Mouse (Mus musculus) T-helper 17 cell (primary cell): ENCODE data around the gene Dab2.

Experiments used
- in situ Hi-C, 2 experiments: fragments of 300-600 bp; cut with MboI, MseI; formaldehyde crosslinking; loops; 1 replicate in 1 of 2; 2 replicates in 1 of 2; pipeline ENCODE4 v1.15.1; 2025; ENCODE audit warnings: high pct_unique_total_duplicates in 2 of 2

The Dab2 gene

DNA sequence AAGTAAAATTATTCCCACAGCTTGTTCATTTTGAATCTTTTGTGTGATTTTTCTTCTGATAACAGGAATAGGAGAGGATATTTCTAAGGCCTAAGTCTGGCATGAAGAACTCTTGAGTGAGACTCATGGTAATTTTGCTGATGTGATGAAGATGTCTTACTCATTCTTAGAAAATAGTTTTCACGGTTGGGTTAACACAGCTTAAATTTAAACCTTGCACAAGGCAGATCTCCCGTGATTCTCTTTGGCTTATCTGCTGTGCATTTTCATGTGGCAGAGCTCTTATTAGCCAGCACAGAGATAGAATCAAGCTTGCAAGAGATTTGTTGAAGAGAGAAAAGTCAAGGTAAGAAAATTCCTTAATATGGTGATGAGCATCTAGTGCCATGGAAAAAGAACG lies at the start of gene Dab2:
Dab2 (plus strand) TSS at position 235 of the 400 bp plus-strand sequence.
- in situ Hi-C loops, result no loop called here

DNA sequence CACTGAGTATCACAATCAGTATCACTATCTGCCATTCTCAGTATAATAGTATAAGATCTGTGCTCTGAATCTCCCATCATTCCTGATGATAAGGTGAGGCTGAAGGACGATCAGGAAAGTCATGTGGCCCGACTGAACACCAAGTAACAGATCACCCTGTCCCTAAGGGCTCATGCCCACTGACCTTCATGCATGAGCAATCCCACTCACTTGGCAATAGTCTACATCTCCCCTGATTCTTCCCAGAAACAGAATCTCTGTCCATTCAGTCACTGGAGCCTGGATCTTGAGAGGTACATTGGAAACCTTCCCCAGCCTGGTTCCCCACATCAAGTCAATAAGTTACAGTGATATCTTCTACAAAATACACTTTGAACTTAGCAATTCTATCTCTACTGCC lies 46.1 kb upstream of the Dab2 start:
- in situ Hi-C loops, result no loop called here

DNA sequence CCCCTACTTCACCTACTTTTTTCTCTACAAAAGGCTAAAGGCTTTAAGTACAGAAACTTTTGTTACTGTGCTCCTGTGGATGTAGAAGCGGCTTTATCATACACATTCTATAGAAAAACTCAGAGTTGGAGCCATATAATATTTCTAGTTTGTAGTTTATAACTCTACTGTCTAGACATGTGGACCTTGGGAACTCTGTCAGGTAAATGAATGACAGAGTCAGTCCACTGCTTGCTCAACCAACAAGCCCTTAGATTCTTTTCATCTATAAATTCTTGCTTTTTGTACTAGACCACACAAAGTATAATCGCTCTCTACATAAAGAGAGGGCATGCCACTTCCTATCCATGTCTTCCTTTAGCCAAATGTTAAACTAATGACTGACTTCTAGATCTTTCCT lies 45.2 kb upstream of the Dab2 start:
- in situ Hi-C loops, result no loop called here

DNA sequence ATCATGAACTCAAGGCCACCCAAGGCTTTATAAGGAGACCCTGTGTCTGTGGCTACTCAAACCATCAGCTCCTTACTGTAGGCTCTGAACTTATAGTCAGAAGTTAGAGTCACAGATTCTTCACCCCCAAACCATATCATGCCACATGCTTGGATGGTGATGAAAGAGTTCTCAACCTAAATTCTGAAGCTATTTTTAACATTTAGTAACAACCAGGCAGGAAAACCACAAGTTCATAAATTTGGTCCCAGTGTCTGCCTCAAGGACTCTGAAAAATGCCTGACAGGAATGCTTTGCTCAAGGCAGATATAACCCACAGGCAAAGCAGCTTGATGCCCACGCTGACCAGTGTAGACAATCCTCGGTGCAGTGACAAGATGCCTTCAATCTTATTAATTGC lies 42.5 kb upstream of the Dab2 start:
- in situ Hi-C loops, result no loop called here

DNA sequence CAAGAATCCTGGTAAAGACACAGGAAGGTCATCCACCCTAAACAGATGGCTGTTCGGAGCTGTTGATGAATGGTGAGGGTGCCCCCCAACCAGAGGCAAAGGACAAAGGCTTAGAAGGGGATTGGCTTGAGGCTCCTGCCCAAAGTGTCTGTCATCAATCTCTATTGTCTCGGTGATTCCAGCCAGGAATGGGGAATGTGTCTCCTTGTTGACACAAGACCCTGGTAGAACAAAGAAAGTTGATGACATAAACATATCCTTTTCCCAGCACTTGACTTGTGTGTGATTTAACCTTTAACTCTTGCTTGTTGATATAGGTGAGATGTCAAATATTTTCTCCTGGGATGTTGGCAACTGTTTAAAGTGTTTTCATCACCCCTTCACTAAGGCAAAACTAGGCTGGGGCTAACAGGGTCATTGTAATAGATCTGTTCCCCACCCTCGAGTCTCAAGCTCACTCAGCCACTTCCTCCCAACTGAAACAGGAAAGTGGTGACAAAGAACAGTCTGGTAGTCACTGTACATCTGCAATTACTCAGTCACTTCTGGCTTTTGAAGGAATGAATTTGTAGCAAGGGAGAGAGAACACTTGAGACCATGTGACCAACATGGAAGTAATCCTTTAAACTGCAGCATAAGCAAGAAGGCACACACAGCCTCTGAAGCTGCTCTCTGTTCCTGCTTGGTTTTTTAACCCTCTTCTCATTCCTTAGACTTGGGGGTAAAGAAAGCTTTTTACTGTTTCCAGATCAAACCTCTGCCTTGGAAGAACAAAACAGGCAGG lies 39.4 kb upstream of the Dab2 start:
- in situ Hi-C loops, result no loop called here

DNA sequence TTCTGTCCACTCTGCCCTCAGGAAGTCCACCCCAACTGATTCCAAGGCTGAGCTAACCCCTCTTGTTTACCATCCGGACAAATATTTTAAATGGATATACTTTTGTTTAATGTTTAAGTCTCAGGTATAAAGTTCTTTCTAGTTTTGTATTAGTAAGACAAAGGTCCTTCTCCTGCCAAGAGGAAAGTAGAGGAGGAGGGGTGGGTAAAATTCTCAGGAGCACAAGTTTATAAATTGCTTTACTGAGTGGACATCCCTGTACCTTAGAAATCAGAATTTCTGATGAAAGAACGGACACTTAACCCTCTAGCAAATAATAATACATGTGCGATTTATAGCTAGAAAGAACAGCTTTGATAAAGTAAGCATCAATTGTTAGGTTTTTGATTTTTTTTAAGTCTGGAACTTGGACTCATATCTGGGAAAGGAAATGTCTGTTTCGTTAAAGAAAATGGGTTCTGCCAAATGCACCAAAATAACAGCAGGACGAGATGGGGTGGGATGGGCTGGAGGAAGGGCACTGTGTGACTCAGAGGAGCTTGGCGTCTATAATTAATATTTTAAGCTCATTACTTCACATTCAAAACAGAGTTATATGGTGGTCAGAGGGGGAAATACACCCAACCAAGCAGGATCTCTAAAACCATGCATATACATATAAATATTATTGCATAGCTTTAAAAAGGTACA lies 38.7 kb upstream of the Dab2 start:
- in situ Hi-C loops, result no loop called here

DNA sequence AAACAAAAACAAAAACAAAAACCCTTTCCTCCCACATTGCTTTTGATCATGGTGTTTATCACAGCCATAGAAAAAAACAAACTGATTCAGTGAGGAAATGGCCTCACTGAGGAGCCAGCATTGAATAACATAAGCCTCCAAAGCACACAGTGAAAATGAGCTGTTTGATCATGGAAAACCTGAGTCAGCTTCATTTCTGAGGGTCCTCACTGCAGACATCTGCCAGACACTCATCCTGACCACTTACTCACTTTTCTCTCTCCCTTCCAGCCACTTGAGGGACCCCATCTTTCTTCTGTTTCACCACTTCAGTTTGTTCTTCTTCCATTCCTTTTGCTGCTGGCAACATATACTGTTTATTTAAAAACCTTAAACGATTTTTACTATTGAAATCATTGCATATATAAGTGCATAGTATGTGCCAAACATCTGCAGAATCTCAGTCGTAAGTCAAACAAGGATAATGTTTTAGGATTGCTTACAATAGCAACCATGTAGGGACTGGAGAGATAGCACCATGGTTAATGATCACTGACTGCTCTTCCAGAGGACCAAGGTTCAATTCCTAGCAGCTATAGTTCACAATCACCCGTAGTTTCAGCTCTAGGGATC lies 32.3 kb upstream of the Dab2 start:
- in situ Hi-C loops, result no loop called here

DNA sequence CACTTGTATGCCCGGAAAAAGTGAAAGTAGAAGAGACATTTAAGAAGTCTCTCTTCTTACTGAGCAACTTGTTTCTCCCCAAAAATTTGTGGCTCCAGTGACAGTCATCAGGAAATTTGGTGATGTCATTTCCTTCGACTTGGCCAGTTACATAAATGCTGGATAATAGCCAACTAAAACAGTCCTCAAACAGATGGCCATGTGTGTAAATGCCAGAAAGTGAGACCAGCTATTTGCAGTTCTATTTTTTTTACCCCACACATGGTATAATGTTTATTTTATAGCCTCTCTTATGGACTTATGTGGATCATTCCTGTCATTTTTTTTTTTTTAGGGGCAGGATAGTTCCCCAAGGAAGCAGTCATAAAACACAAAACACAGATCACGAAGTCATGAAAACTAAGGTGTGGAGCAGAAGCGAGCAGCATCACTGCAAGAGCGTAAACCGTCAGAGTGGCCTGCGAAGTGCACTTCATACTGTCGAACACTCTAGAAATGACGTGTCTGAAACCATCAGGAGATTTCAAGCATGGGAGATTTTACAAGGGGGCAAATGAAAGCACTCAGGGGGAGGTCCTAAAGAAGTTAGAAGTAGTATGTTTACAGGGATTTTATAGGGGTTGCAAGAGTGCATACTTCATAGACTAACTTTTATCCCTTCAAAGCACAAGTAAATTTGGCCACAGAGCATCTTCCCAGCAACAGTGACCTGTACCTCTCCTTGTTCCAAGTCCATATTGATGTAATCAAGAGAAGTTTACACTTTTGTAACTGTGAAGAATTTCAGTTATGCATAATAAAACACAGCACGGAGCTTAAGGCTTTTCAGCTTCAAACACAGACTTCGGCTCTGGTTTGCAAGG lies 20.8 kb upstream of the Dab2 start:
- in situ Hi-C loops, result no loop called here

DNA sequence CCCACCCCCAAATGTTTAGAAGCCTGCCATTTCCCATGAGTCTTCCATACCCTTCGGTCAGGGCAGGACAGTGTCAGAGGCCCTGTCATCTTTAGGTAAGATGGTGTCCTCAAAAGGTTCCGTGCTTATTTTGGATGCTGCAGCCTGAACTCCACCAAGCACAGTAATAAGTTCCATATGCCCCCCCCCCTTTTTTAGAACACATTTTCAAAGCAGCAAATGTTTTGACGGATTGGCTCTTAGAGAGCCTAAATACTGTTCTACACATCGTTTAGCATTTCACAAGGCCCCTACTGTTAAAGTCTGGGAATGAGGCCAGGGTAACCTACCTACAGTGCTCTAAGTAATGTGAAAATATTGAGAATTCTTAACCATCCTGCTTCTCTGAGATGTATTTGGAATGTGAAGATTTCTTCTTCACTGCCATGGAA lies 19.6 kb upstream of the Dab2 start:
- in situ Hi-C loops, result no loop called here

DNA sequence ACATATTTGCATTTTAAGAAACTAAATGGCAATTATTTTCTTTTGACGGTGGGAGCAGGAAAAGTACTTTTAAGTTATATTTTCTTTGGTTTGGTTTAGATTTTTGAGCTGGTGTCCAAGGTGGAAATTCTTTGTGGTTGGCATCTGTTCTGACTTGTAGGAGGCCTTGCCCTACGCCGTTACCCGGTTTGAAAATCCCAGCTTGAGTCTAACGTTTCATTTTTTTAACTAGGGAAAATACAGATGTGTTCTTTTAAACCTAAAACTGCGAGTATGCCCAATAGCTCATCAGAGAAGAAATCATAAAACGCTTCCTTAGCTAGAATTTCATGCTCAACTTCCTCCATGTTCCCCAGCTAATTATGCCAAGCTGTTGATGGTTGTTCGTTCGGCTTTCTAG lies 16.3 kb upstream of the Dab2 start:
- in situ Hi-C loops, result no loop called here

DNA sequence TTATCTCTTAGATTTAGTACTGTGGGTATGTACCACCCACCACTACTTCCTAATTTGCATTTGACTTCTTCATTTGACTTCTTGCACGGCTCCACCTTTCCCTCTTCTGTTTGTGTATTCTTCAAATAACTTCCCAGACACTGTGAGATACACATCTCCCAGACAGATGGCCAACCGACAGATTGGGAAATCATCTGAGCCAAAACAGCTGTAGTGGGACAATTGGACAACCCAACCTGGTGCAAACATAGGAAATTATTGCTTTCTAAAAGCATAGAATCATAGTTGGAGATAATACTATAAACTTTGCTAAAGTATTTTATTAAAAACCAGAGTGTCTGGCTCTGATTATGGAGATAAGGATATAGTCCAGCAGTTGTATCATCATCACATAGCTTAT lies 3.5 kb upstream of the Dab2 start:
- in situ Hi-C loops, result no loop called here

DNA sequence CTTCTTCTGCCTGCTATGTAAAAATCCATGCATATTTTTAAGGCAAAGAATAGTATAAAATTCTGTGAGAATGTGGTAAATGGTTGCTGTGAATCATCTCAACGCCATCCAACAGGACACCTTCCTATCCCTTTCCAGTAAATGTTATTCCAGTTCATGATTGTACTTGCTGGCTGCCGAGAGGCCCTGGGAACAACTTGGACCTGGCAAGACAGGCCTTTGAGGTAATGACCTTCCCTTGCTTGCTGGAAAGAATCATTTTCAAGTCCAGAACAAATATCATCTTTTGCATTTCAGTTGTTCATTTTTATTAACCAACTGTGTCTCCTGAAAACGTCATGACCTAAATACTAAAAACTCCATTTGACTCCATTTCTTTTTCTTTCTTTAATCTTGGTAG lies 862 bp upstream of the Dab2 start:
- in situ Hi-C loops, result no loop called here

DNA sequence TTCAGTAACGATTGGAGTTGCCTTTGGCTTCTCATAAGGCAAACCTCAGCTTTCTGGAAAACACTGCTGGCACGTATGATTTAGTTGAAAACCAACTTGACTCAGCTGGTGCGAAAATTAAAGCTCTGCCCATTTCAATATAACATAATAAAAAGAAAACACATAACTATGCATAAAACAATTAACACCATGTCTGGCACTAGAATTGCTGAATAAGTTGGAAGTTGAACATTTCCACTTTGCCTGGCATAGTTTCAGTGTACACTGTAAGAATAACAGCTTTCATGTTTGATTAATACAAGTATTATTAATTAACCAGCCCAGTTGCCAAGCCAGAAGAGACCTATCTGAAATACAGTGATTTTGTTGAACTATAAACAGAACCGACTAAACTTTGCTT lies 2.6 kb downstream of the Dab2 start:
- in situ Hi-C loops, result no loop called here

DNA sequence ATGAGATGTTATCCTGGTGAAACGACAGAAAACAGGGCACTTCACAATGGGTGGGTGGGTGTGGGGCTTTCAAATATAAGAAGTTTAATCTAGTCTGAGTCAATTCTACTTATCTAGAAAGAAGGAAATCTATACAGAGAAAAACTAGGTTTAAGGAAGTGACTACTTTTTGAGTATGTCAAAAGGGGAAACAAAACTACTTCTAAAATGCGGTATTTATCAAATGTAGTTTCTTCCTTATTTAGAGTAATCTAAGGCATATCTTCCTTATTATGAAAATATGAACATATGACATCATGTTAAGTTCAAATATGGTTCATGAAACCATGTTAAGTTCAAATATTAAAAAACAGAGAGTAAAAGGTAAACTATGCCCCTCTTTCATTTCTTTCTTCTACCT lies 4.2 kb downstream of the Dab2 start:
- in situ Hi-C loops, result no loop called here

DNA sequence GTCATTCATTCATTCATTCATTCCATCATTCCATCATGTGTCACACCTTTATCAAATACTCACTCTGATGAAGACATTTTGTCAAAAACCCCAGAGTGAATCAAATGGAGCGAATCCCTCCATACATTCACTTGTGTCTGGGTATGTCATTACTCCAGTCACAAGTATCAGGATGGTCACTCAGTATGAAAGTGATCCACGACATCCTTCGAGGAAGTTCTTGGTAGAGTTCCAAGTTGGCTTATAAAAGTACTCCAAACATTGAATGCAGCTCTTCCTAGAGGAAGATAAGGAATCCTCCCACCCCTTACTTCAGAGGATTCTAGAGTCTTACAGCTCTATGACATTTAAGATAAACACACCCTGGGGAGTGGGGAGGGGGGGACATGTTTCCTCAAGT lies 10.0 kb downstream of the Dab2 start:
- in situ Hi-C loops, result no loop called here

DNA sequence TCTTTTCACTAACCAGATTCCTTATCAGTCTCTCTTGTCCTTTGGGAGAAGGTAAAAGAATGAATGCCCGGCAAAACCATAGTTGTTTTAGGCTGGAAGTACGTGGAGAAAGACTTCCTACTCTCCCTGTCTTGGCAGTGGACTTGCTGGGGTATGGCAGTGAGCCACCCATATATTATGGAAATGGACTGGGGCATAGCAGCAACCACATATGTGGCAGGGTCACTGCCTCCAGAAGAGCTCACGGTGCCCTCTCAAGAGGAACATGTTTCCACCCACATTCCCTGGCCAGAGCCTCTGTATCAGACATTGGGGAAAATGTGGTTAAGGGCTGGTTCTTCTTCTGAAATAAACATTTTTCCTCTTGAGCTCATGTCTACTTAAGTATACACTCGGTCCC lies 10.8 kb downstream of the Dab2 start:
- in situ Hi-C loops, result no loop called here

DNA sequence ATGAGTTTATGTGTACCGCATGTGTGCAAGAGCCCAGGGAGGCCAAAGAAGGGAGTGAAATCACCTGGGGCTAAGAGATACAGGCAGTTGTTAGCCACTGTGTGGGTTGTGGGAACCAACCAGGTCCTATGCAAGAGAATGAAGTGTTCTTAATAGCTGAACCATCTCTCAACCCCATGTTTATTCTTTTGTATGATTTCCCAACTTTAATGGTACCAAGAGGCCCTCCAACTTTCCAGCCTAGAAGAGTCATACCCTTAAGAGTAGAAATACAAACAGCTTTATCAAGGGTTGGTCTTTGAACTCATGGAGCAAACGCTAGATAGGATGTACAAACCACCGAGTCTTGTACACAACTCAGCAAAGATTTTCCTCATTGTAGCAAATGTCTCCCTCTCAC lies 12.8 kb downstream of the Dab2 start:
- in situ Hi-C loops, result no loop called here

DNA sequence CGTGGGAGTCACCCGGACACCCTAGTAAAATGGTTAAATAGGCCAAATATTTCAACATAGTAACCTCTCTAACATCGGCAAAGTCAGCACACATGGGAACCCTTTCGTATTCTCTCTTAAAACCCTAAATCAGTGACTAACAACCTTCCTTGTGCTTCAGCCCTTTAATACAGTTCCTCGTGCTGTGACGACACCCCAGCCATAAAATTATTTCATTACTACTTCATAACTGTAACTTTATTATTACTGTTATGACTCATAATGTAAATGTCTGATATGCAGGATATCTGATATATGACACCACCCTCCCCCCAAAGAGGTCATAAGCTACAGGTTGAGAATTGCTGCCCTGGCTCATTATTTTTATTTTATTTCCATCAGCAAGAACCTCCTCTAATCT lies 19.8 kb downstream of the Dab2 start:
- in situ Hi-C loops, result no loop called here

DNA sequence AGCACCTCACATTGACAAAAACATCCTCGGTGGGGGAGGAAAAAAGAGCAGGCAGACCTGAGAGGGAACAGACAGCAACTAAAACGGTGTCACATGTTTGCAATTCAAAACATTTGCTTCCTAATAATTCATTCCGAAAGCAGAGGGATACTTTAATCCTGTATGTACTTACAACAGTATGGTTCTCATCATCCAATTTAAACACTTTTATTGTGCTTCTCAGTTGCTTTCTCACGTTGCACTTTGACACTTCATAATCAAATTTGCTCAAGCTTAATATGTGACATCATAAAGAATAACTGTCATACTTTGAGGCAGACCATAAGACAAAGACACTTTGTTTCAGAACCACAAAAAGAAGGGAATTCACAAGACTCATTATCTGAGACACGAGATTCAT lies 20.9 kb downstream of the Dab2 start:
- in situ Hi-C loops, result no loop called here

DNA sequence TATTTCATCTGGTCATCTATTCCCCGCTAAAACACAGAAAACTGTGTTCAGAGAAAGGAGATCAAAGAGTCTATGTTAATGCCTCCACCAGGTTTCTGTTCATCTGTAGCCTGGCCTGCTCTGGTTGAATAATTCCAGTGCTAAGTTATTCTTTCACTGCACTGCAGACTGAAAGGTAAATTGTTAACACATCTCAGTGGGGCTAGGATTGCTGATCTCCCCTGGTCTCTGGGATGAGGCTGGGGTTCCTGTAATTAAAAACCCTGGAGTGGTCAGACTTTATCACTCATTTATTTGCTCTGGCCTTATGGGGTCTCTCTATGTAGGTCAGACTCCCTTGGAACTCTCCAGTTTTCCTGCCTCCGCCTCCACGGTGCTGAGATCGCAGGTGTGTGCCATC lies 21.7 kb downstream of the Dab2 start:
- in situ Hi-C loops, result no loop called here

DNA sequence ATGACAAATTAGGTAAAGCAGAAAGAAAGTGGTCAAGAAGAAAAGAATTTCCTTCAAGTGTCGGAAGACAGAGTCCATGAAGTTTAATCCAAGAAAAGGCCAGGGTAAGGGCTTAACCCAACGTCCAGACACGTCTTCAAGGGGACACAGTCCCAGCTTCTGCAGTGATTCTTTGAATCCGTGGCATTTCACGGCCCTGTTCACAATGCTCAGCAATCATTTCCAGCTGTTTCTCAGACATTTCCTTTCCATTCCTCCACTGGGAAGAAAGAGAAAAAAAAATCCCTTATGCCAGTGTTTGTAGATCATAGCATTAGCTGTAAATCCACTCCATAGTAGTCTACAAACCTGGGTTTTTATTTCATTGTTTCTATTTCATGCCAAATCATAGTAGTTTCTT lies 22.7 kb downstream of the Dab2 start:
- in situ Hi-C loops, result no loop called here

DNA sequence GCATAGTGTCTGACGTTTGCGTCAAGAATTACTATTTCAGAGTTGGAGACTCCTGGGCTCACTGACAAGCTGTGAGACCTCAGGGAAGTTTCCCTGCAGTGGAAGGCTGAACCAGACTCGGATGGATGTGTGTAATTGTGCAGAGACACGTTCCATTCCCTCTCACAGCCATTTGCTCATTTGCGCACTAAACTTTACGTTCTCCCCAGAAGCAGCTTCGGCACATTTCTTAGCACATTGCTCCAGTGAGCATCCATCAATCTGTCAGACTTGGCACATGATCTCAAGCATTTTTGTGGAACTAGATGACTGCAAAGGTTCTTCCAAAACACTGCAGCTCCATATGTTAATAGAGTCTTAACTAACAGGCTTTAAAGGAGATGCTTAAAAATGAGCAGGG lies 24.0 kb downstream of the Dab2 start:
- in situ Hi-C loops, result no loop called here
